Mouse (Mus musculus) NIH3T3 (cell line): ENCODE results near the gene Megf9.

Experiments
- DNase-seq: peaks from one replicate; pipeline ENCODE4 v3.0.0-alpha.2; 2012; ENCODE audit warnings: low read depth

Megf9 gene

GRCm38 (mm10) chr4:70534891-70535269 is at the start of gene Megf9:
TSS of gene Megf9 (minus strand) at chr4:70534995.
- peak; percentile 100 for DNase-seq

GRCm38 (mm10) chr4:70579654-70580053 is 44.9 kb upstream of the Megf9 start:
- DNase-seq: peak; percentile 61

- no peak for DNase-seq
These were observed 43.5 kb upstream of the Megf9 start for GRCm38 (mm10) chr4:70578301-70578700.

GRCm38 (mm10) chr4:70576096-70576495 is 41.3 kb upstream of the Megf9 start:
- no peak for DNase-seq

GRCm38 (mm10) chr4:70573926-70574325 is 39.1 kb upstream of the Megf9 start:
- no peak for DNase-seq

- no peak for DNase-seq
These were observed 19.1 kb upstream of the Megf9 start for GRCm38 (mm10) chr4:70553888-70554287.

GRCm38 (mm10) chr4:70553230-70553797 is 18.5 kb upstream of the Megf9 start:
- DNase-seq: no peak

- DNase-seq: no peak
These were observed 17.3 kb upstream of the Megf9 start for GRCm38 (mm10) chr4:70552120-70552519.

- DNase-seq: no peak
These were observed 12.8 kb upstream of the Megf9 start for GRCm38 (mm10) chr4:70547411-70548148.

GRCm38 (mm10) chr4:70545869-70546542 is 11.2 kb upstream of the Megf9 start:
- no peak for DNase-seq

- no peak for DNase-seq
These were observed 9.6 kb upstream of the Megf9 start for GRCm38 (mm10) chr4:70544390-70544789.

GRCm38 (mm10) chr4:70542387-70542786 is 7.6 kb upstream of the Megf9 start:
- no peak for DNase-seq

GRCm38 (mm10) chr4:70540743-70541142 is 5.9 kb upstream of the Megf9 start:
- DNase-seq: peak; percentile 58

- DNase-seq: no peak
These were observed 2.1 kb upstream of the Megf9 start for GRCm38 (mm10) chr4:70536661-70537580.

GRCm38 (mm10) chr4:70535711-70536311 is 1.0 kb upstream of the Megf9 start:
- peak; percentile 78 for DNase-seq

GRCm38 (mm10) chr4:70535289-70535688 is 494 bp upstream of the Megf9 start:
- DNase-seq: no peak

GRCm38 (mm10) chr4:70534078-70534890 is 511 bp downstream of the Megf9 start:
- DNase-seq: peak; percentile 38

- peak; percentile 54 for DNase-seq
These were observed 1.6 kb downstream of the Megf9 start for GRCm38 (mm10) chr4:70533056-70533805.

- no peak for DNase-seq
These were observed 3.8 kb downstream of the Megf9 start for GRCm38 (mm10) chr4:70531021-70531420.

GRCm38 (mm10) chr4:70528622-70529021 is 6.2 kb downstream of the Megf9 start:
- no peak for DNase-seq
